Mouse (Mus musculus): Measurements from ENCODE around the gene Cd59a. TPM values are rescaled to one million over a fixed set of nuclear protein-coding genes. Genes with fewer than 3 reads are reported as not detected.

The Cd59a gene
- polyA plus RNA-seq, 1 experiment from 2014 or later: 71.2 TPM

GRCm38 (mm10) chr2:104124071-104124470 lies 28.5 kb downstream of the Cd59a start:
- H3K4me3 ChIP-seq: peak overlapping the region; percentile 75; the same call in 1 of the 2 replicates
- H3K4me2 ChIP-seq: peak overlapping the region; percentile 97
- H3K9me3 ChIP-seq (replicated peaks): no peaks in the 10 kb centered on the region
- 47% methylated on average over 5 of the region's 5 CpGs for WGBS (ENCODE audit: insufficient replicate concordance)
- H3K27ac ChIP-seq: peak overlapping the region; percentile 99; the same call in 1 of the 2 replicates
- peaks cover 49% of the 10 kb centered on the region for H3K4me1 ChIP-seq
- no peak for ATAC-seq
- peak overlapping the region; percentile 97 for H3K9ac ChIP-seq
- peaks cover 35% of the 10 kb centered on the region for H3K27me3 ChIP-seq (replicated peaks)
- no peaks in the 10 kb centered on the region for H3K36me3 ChIP-seq

GRCm38 (mm10) chr2:104128803-104129531 lies 33.4 kb downstream of the Cd59a start:
- H3K27ac ChIP-seq: no peak overlapping the region; the same call in 1 of the 2 replicates

GRCm38 (mm10) chr2:104130165-104130564 lies 34.6 kb downstream of the Cd59a start:
- peak; percentile 99 for ATAC-seq
- Histone ChIP-seq H3K27me3 (replicated peaks) (peaks cover 50% of the 10 kb centered on the region), H3K36me3 (no peaks in the 10 kb centered on the region), H3K9me3 (replicated peaks) (no peaks in the 10 kb centered on the region), H3K4me2 (peak overlapping the region; percentile 57), H3K4me3 (peak overlapping the region; percentile 6; the same call in 1 of the 2 replicates), H3K4me1 (peaks cover 33% of the 10 kb centered on the region), H3K27ac (peak overlapping the region; percentile 82), H3K9ac (peak overlapping the region; percentile 25; the same call in 1 of the 2 replicates)
- WGBS (ENCODE audit: insufficient replicate concordance): 35% methylated on average over 6 of the region's 6 CpGs

More at GRCm38 (mm10) chr2:104128803-104129531, 33.4 kb downstream of the Cd59a start:
- Histone ChIP-seq H3K27me3 (replicated peaks) (peaks cover 51% of the 10 kb centered on the region), H3K4me3 (no peak overlapping the region), H3K4me1 (peaks cover 41% of the 10 kb centered on the region), H3K4me2 (peak overlapping the region; percentile 57; the same call in 1 of the 2 replicates), H3K36me3 (no peaks in the 10 kb centered on the region), H3K9ac (no peak overlapping the region), H3K9me3 (replicated peaks) (no peaks in the 10 kb centered on the region)
- no peak for ATAC-seq
- 75% methylated on average over 13 of the region's 13 CpGs for WGBS (ENCODE audit: insufficient replicate concordance)

- no peak for ATAC-seq
- Histone ChIP-seq H3K36me3 (no peaks in the 10 kb centered on the region), H3K4me1 (peaks cover 33% of the 10 kb centered on the region), H3K9ac (peak overlapping the region; percentile 25; the same call in 1 of the 2 replicates), H3K27me3 (replicated peaks) (peaks cover 43% of the 10 kb centered on the region), H3K27ac (peak overlapping the region; percentile 82), H3K4me3 (no peak overlapping the region), H3K4me2 (peak overlapping the region; percentile 57; the same call in 1 of the 2 replicates), H3K9me3 (replicated peaks) (no peaks in the 10 kb centered on the region)
- 41% methylated on average over 3 of the region's 3 CpGs for WGBS (ENCODE audit: insufficient replicate concordance)
Observed at GRCm38 (mm10) chr2:104130969-104131368, 35.4 kb downstream of the Cd59a start.

- Histone ChIP-seq H3K4me3 (no peak overlapping the region), H3K4me1 (peaks cover 33% of the 10 kb centered on the region), H3K9me3 (replicated peaks) (no peaks in the 10 kb centered on the region), H3K9ac (no peak overlapping the region), H3K36me3 (no peaks in the 10 kb centered on the region), H3K27me3 (replicated peaks) (peaks cover 38% of the 10 kb centered on the region), H3K27ac (no peak overlapping the region), H3K4me2 (no peak overlapping the region)
- ATAC-seq: no peak
- WGBS (ENCODE audit: insufficient replicate concordance): 58% methylated on average over 7 of the region's 7 CpGs
Observed at GRCm38 (mm10) chr2:104132266-104132859, 36.8 kb downstream of the Cd59a start.

GRCm38 (mm10) chr2:104133042-104133810 lies 37.6 kb downstream of the Cd59a start:
- Histone ChIP-seq H3K9me3 (replicated peaks) (no peaks in the 10 kb centered on the region), H3K27ac (no peak overlapping the region), H3K9ac (no peak overlapping the region), H3K4me3 (no peak overlapping the region), H3K4me2 (no peak overlapping the region), H3K27me3 (replicated peaks) (peaks cover 31% of the 10 kb centered on the region), H3K36me3 (no peaks in the 10 kb centered on the region), H3K4me1 (peaks cover 33% of the 10 kb centered on the region)
- 32% methylated on average over 12 of the region's 12 CpGs for WGBS (ENCODE audit: insufficient replicate concordance)
- ATAC-seq: no peak

GRCm38 (mm10) chr2:104134150-104135056 lies 38.8 kb downstream of the Cd59a start:
- 43% methylated on average over 8 of the region's 8 CpGs for WGBS (ENCODE audit: insufficient replicate concordance)
- no peak for ATAC-seq

GRCm38 (mm10) chr2:104135920-104136319 lies 40.3 kb downstream of the Cd59a start:
- WGBS (ENCODE audit: insufficient replicate concordance): 59% methylated on average over 2 of the region's 2 CpGs
- Histone ChIP-seq H3K27me3 (replicated peaks) (peaks cover 28% of the 10 kb centered on the region), H3K9me3 (replicated peaks) (0 out of 2 replicates have a peak, but pooled peaks cover 4% of the 10 kb centered on the region), H3K36me3 (no peaks in the 10 kb centered on the region), H3K4me2 (no peak overlapping the region), H3K9ac (no peak overlapping the region), H3K4me1 (peaks cover 13% of the 10 kb centered on the region), H3K27ac (no peak overlapping the region), H3K4me3 (no peak overlapping the region)
- ATAC-seq: no peak

More at GRCm38 (mm10) chr2:104134150-104135056, 38.8 kb downstream of the Cd59a start:
- Histone ChIP-seq H3K4me1 (peaks cover 28% of the 10 kb centered on the region), H3K36me3 (no peaks in the 10 kb centered on the region), H3K4me2 (no peak overlapping the region), H3K27me3 (replicated peaks) (peaks cover 26% of the 10 kb centered on the region), H3K27ac (no peak overlapping the region), H3K4me3 (no peak overlapping the region), H3K9ac (no peak overlapping the region), H3K9me3 (replicated peaks) (0 out of 2 replicates have a peak, but pooled peaks cover 4% of the 10 kb centered on the region)

- Histone ChIP-seq H3K4me1 (peaks cover 11% of the 10 kb centered on the region), H3K36me3 (no peaks in the 10 kb centered on the region), H3K27me3 (replicated peaks) (peaks cover 14% of the 10 kb centered on the region; the same call in 1 of the 2 replicates), H3K9me3 (replicated peaks) (0 out of 2 replicates have a peak, but pooled peaks cover 4% of the 10 kb centered on the region), H3K4me2 (no peak overlapping the region), H3K4me3 (no peak overlapping the region), H3K9ac (no peak overlapping the region), H3K27ac (no peak overlapping the region)
- WGBS (ENCODE audit: insufficient replicate concordance): 65% methylated on average over 8 of the region's 8 CpGs
- no peak for ATAC-seq
Observed at GRCm38 (mm10) chr2:104142140-104142539, 46.5 kb downstream of the Cd59a start.

GRCm38 (mm10) chr2:104144004-104144403 lies 48.4 kb downstream of the Cd59a start:
- peaks cover 11% of the 10 kb centered on the region for H3K4me1 ChIP-seq
- H3K4me2 ChIP-seq: no peak overlapping the region

GRCm38 (mm10) chr2:104145983-104146382 lies 50.4 kb downstream of the Cd59a start:
- H3K4me1 ChIP-seq: peaks cover 11% of the 10 kb centered on the region
- H3K27ac ChIP-seq: no peak overlapping the region
- H3K4me2 ChIP-seq: no peak overlapping the region
- H3K27me3 ChIP-seq (replicated peaks): peaks cover 30% of the 10 kb centered on the region; the same call in 1 of the 2 replicates
- WGBS (ENCODE audit: insufficient replicate concordance): 23% methylated on average over 1 of the region's 1 CpGs
- H3K4me3 ChIP-seq: no peak overlapping the region
- ATAC-seq: peak; percentile 78
- no peak overlapping the region for H3K9ac ChIP-seq
- H3K36me3 ChIP-seq: no peaks in the 10 kb centered on the region
- H3K9me3 ChIP-seq (replicated peaks): no peaks in the 10 kb centered on the region

More at GRCm38 (mm10) chr2:104144004-104144403, 48.4 kb downstream of the Cd59a start:
- WGBS (ENCODE audit: insufficient replicate concordance): 76% methylated on average over 12 of the region's 12 CpGs
- Histone ChIP-seq H3K9ac (no peak overlapping the region), H3K27ac (no peak overlapping the region), H3K36me3 (no peaks in the 10 kb centered on the region), H3K9me3 (replicated peaks) (no peaks in the 10 kb centered on the region), H3K4me3 (no peak overlapping the region), H3K27me3 (replicated peaks) (peaks cover 31% of the 10 kb centered on the region; the same call in 1 of the 2 replicates)
- no peak for ATAC-seq
